Mouse (Mus musculus) right cerebral cortex, postnatal 14 days (tissue): ENCODE data around the gene Il4ra.

ENCODE experiments used
- DNase-seq: peaks from one replicate; pipeline ENCODE4 v3.0.0; 2022

The Il4ra gene

GRCm38 (mm10) chr7:125601821-125602448 is 50.0 kb downstream of the Il4ra start:
- no peak for DNase-seq

DNA sequence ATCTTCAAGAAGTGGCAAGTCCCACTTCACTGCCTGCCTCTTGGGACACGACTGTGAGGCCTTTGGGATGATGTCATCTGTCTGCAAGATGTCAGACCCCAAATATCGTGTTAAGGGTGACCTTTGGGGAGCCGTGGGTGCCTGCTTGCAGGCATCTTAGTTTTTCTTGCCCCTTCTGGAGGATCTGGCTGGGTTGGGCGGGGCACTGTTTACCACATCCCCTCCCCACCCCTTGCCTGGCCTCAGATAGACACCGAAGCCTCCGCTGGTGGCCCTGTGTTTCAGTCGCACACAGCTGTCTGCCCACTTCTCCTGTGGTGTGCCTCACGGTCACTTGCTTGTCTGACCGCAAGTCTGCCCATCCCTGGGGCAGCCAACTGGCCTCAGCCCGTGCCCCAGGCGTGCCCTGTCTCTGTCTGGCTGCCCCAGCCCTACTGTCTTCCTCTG is 51.3 kb downstream of the Il4ra start, which contains the start of gene Il21r:
TSS of gene Il21r (plus strand) at position 245 of the 447 bp plus-strand sequence.
- DNase-seq = peak; percentile 25

DNA sequence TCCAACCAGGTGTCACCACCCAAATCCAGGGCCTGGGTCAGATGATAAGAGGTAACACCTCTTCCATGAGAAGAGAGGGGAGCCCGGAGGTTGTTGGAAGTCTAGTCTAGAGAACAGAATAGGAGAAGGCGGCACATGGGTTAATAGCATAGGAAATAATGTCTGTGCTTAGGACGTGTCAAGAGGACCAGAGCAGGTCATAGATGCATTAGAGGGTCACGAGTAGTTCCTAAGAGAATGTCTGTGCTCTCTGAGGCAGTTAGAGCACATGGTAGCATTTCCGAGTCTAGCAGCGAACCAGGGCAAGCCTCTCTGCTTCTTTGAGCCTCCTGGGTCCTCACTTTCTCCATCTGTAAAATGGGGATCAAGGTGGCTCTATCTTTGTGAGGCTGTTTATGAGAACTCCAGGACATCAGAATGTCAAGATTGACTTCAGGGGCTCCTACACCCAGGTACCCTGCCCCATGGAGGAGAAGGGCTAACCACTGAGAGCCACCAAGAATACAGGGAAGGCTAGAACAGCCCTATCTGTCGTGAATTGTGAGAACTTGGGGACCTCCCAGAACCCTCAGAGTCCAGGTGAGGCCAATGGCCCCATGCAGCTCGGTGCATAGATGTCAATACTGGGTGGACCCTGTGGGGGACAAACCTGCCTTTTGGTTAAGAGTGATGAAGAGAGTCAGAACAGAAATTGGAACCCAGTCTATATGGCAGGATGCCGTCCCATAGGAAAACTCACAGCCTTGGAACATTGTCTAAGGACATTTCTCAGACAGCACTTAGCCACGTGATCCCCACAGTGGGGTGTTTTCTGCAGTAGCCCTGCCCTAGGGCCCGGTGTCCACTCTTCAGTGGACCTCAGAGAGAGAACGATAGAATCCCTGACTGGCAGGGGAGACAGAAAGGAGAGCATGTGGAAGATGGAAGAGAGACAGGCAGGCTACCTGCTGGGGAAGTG is 52.7 kb downstream of the Il4ra start:
- no peak for DNase-seq

DNA sequence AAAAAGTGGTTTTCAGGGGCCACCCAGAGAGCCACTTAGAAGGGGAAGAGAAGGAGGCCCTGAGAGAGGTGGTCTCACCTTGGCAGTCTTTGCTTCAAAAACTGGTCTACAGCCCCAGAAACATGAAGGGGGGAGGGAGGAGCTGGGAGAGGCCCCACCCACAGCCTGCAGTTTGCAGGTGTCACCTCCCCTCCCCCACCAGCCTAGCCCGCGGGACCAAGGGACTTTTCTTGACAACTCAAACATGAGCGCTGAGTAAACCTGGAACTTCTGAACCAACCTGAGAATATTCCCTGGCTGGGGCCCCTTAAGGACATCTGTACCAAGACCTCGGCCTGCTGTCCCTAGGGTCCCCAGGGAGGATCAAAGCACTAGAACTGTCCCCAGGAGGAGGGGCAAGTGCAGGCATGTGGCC is 53.8 kb downstream of the Il4ra start:
- DNase-seq = no peak

DNA sequence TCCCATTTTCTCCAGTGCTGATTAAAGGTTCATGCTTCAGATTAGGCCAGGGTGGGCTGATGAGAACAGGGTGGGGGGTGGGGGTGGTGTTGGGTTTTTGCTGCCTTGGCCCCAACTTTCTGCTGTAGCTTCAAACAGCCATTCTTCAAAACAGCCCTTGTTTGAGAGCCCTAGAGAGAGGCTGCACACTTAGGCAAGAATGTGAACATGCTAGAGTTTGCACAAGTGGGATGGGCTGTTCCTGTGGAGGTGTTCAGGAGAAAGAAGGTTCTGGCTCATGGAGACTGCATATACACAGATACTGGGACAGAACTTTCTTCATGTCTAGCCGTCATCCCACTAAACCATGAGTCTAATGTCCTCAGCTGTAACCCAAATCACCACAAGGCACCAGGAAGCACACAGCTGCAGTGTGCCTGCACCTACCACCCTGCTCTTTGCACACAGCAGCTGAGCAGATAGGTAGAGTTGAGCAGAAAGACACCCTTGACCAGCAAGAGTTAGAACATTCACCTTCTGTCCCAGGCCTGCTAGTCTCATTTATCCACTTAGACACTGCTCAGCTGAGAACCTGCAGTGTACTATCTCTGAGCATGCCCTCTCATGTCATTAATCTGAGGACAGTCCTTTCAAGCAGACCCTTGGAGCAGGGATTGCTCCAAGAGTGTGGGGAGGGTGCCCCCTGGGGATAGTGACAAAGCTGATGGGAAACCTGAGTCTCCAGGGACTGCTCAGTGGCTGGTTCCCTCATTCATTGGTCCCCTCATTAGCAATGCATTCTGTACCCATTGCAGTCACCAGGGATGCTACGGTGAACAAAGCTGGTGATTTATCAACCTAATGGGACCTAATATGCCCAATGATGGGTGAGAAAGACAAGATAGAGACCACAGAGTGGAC is 54.6 kb downstream of the Il4ra start:
- DNase-seq = no peak

- no peak for DNase-seq
These were observed 55.7 kb downstream of the Il4ra start for GRCm38 (mm10) chr7:125607384-125608182.

DNA sequence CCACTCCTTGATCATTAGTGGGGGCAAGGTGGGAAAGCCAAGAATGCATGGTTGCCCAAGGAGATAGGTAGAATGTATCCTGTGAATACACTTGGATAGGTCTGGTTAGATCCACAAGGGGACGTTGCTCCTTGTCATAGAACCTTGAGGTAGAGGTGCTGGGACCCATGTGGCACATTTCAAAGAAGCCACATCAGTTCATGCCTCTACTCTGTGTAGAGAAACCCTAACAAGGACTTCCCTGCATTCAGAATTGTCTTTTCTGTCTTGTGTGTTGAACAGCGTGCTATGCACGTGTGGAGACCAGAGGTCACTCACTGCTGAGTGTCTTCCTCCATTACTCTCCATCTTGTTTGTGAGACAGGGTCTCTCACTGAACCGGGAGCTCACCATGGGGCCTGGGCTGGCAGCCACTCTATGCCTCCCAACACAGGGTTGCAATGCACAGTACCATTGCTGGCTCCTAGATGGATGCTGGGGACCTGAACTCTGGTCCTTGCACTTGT is 56.3 kb downstream of the Il4ra start:
- DNase-seq = no peak

DNA sequence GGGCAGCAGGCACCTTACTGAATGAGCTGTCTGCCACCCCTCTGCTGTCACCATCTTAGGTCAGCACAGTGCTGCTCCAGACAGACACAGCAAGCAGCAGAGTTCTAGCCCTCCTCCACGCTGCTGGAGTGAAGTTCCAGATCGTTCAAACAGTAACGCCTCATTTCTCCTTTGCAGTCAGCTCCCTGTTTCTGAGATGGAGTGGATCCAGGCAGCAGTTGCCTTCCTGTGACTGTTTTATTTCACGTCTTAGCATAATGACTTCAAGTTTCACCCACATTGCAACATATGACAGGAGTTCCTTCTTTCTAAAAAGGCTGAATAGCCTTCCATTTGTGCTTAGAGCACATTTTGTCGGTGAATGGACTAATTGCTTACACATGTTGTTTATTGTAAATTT is 61.7 kb downstream of the Il4ra start:
- no peak for DNase-seq

DNA sequence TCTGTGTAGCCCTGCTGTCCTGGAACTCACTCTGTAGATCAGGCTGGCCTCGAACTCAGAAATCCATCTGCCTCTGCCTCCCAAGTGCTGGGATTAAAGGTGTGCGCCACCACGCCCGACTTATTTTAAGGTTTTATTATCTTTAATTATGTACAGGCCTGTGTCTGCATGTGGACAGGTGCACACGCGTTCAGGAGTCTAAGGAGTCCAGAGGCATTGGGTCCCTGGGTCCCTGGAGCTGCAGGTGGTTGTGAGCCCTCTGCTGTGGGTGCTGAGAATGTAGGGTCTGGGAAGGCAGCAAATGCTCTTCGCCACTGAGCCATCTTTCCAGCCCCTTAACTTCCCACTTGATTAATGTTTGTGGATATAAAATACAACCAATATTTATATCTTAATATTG is 63.5 kb downstream of the Il4ra start:
- no peak for DNase-seq

DNA sequence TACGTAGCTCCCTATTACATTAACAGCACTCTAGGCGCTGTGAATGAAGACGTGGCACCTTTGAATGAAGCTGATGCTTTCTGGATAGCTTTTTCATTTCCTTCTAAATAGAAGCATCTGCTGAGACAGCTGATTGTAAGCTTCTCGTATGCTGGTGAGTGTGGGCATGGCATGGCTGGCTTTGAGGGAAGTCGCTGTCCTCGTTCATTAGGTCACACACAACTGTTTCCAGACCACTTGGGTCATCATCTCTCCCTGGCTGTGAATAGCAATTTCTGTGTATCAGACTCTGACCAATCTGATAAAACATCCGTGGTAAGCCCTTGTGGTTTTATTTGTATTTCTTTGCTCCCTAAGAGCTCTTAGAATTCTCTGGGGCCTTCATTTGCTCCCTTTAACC is 66.1 kb downstream of the Il4ra start:
- DNase-seq = no peak

GRCm38 (mm10) chr7:125620077-125620476 is 68.2 kb downstream of the Il4ra start:
- no peak for DNase-seq

- DNase-seq = no peak
These were observed 71.1 kb downstream of the Il4ra start for GRCm38 (mm10) chr7:125622741-125623685.

DNA sequence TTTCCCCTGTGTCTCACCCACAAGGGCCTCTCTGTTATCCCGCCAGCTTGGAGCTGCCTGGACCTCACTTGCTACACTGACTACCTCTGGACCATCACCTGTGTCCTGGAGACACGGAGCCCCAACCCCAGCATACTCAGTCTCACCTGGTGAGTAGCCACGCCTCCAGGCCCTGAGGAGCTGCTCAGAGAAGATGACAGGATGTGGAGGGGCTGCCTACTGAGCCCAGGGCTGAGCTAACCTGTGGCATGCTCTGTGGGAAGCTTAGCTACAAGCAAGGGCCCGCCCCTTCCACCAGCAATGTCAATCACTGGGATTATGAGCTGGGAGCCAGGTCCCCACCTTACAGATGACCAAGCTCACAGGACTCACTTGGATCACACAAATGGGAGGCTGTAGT is 73.3 kb downstream of the Il4ra start:
- DNase-seq = no peak

DNA sequence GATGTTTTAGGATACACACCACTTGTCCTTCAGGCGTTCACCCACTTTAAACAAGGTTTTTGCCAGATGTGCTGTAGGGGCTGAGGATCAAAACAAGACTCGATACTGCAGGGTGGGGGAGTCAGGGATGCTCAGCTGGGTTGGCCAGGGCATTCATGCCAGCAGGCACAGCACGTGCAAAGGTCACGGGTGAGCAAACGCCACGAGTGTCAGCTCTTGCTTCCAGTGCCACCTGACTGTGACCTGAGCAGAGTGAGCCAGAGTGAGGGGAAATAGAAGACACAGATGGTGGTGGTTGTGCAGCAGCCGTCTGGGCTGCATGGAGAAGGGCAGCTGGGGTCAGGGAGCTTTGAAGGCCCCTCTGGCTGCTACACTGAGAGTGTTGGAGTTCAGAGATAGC is 73.9 kb downstream of the Il4ra start:
- DNase-seq = no peak
